Mouse (Mus musculus) forebrain, embryonic 13.5 days (tissue): ENCODE data around the gene Rnf135. TPM values are rescaled to one million over a fixed set of nuclear protein-coding genes. Genes with fewer than 3 reads are reported as not detected.
"Not testable (repeated sequence)": the region's sequence is repeated elsewhere in the genome, so short reads cannot be mapped to it uniquely, and the experiment has no call there.

Source experiments
- ATAC-seq: fragments of 200-750 bp; cut with Nextera tagmentation; 2 replicates; pipeline ENCODE4 v1.8.0; 2017
- H3K27ac ChIP-seq: fragments of 300-500 bp; sonication (generic); 2 replicates; pipeline ENCODE4 v1.5.1; 2015; ENCODE audit warnings: inconsistent platforms, mild to moderate bottlenecking, moderate library complexity
- H3K27me3 ChIP-seq: fragments of 300-500 bp; sonication (generic); 2 replicates; pipeline ENCODE4 v1.6.1; 2015; ENCODE audit warnings: mild to moderate bottlenecking, inconsistent platforms
- H3K36me3 ChIP-seq: fragments of 300-500 bp; sonication (generic); 2 replicates; pipeline ENCODE4 v1.6.1; 2015; ENCODE audit warnings: mild to moderate bottlenecking, inconsistent platforms; ENCODE audit not compliant: poor library complexity, severe bottlenecking
- H3K4me1 ChIP-seq: fragments of 300-500 bp; sonication (generic); 2 replicates; pipeline ENCODE4 v1.6.1; 2015; ENCODE audit warnings: inconsistent platforms
- H3K4me2 ChIP-seq: fragments of 300-500 bp; sonication (generic); 2 replicates; pipeline ENCODE4 v1.6.1; 2015; ENCODE audit warnings: inconsistent platforms, mild to moderate bottlenecking, moderate library complexity
- H3K4me3 ChIP-seq: fragments of 300-500 bp; sonication (generic); 2 replicates; pipeline ENCODE4 v1.5.1; 2015; ENCODE audit warnings: mild to moderate bottlenecking, inconsistent platforms
- H3K9ac ChIP-seq: fragments of 300-500 bp; sonication (generic); 2 replicates; pipeline ENCODE4 v1.6.1; 2015; ENCODE audit warnings: mild to moderate bottlenecking, inconsistent platforms
- H3K9me3 ChIP-seq: fragments of 300-500 bp; sonication (generic); replicated peaks from 2 replicates; pipeline ENCODE4 v1.6.1; 2016; ENCODE audit warnings: inconsistent platforms
- WGBS: fragments of 180-500 bp; shearing (Covaris S2); methylation state at CpG from one replicate; pipeline ENCODE4 v1.1.7; 2015; 5-methylcytosine and 5-hydroxymethylcytosine counted together
- polyA plus RNA-seq: library from polyadenylated mRNA; unstranded; fragments of >200 nt; fragmentation: Nextera tagmentation; extraction: Ambion mirVana; gene quantifications from 2 replicates; pipeline ENCODE4 v1.2.1, GENCODE M21; 2015

The Rnf135 gene
- polyA plus RNA-seq, 1 experiment from 2014 or later: 2.6 TPM

- peak within 1 kb of the TSS; percentile 95 for H3K27ac ChIP-seq
- peak within 1 kb of the TSS; percentile 75 for H3K4me2 ChIP-seq
- WGBS: 0% methylated on average over 74 of the region's 78 CpGs
- no peaks in the 10 kb centered on the region for H3K9me3 ChIP-seq
- H3K4me1 ChIP-seq: peaks cover 16% of the 10 kb centered on the region
- peak within 1 kb of the TSS; percentile 90 for H3K9ac ChIP-seq
- H3K27me3 ChIP-seq: no peaks in the 10 kb centered on the region
- peaks cover 10% of the 10 kb centered on the region for H3K36me3 ChIP-seq
- peak; percentile 96 for ATAC-seq
- H3K4me3 ChIP-seq: peak within 1 kb of the TSS; percentile 96
Observed at GRCm38 (mm10) chr11:80208860-80209800, 25.5 kb downstream of the Rnf135 start, which contains the start of gene Rhot1. TSS of gene Rhot1 (plus strand) at chr11:80209019.

- no peak overlapping the region for H3K27ac ChIP-seq
- H3K4me2 ChIP-seq: peak overlapping the region; percentile 75
- H3K9ac ChIP-seq: peak overlapping the region; percentile 90; the same call in 1 of the 2 replicates
- no peak for ATAC-seq
- no peaks in the 10 kb centered on the region for H3K9me3 ChIP-seq
- peak overlapping the region; percentile 96 for H3K4me3 ChIP-seq
- peaks cover 19% of the 10 kb centered on the region for H3K36me3 ChIP-seq
- WGBS: 49% methylated on average over 6 of the region's 6 CpGs
- H3K4me1 ChIP-seq: peaks cover 16% of the 10 kb centered on the region
- no peaks in the 10 kb centered on the region for H3K27me3 ChIP-seq
Observed at GRCm38 (mm10) chr11:80210321-80210720, 26.7 kb downstream of the Rnf135 start.

GRCm38 (mm10) chr11:80212282-80212681 lies 28.6 kb downstream of the Rnf135 start:
- H3K27ac ChIP-seq: no peak overlapping the region
- no peaks in the 10 kb centered on the region for H3K9me3 ChIP-seq
- peaks cover 16% of the 10 kb centered on the region for H3K4me1 ChIP-seq
- no peak for ATAC-seq
- peaks cover 21% of the 10 kb centered on the region for H3K36me3 ChIP-seq
- WGBS: 95% methylated on average over 2 of the region's 2 CpGs
- H3K27me3 ChIP-seq: no peaks in the 10 kb centered on the region
- H3K4me3 ChIP-seq: no peak overlapping the region
- H3K9ac ChIP-seq: no peak overlapping the region
- H3K4me2 ChIP-seq: no peak overlapping the region

GRCm38 (mm10) chr11:80215291-80215690 lies 31.6 kb downstream of the Rnf135 start:
- Histone ChIP-seq H3K4me3 (no peak overlapping the region), H3K9ac (no peak overlapping the region), H3K27me3 (no peaks in the 10 kb centered on the region), H3K4me1 (peaks cover 8% of the 10 kb centered on the region), H3K9me3 (no peaks in the 10 kb centered on the region), H3K4me2 (no peak overlapping the region), H3K36me3 (peaks cover 26% of the 10 kb centered on the region), H3K27ac (no peak overlapping the region)
- ATAC-seq: no peak
- 90% methylated on average over 3 of the region's 3 CpGs for WGBS

GRCm38 (mm10) chr11:80218657-80219293 lies 35.1 kb downstream of the Rnf135 start:
- Histone ChIP-seq H3K4me3 (no peak overlapping the region), H3K4me2 (no peak overlapping the region), H3K4me1 (no peaks in the 10 kb centered on the region), H3K9ac (no peak overlapping the region), H3K27ac (no peak overlapping the region), H3K36me3 (peaks cover 45% of the 10 kb centered on the region), H3K9me3 (no peaks in the 10 kb centered on the region), H3K27me3 (no peaks in the 10 kb centered on the region)
- ATAC-seq: no peak
- whole genome bisulfite sequencing: 87% methylated on average over 11 of the region's 11 CpGs

- H3K4me2 ChIP-seq, H3K9me3 ChIP-seq, H3K27ac ChIP-seq, ATAC-seq, H3K27me3 ChIP-seq, H3K4me3 ChIP-seq, H3K4me1 ChIP-seq, H3K9ac ChIP-seq: not testable (repeated sequence)
- WGBS: 86% methylated on average over 5 of the region's 5 CpGs
- peaks cover 66% of the 10 kb centered on the region for H3K36me3 ChIP-seq
Observed at GRCm38 (mm10) chr11:80230066-80230465, 46.4 kb downstream of the Rnf135 start.

- Histone ChIP-seq H3K27me3 (no peaks in the 10 kb centered on the region), H3K27ac (no peak overlapping the region), H3K9ac (no peak overlapping the region), H3K36me3 (peaks cover 49% of the 10 kb centered on the region), H3K4me1 (no peaks in the 10 kb centered on the region), H3K4me3 (no peak overlapping the region), H3K9me3 (no peaks in the 10 kb centered on the region), H3K4me2 (no peak overlapping the region)
- WGBS: 92% methylated on average over 3 of the region's 3 CpGs
- no peak for ATAC-seq
Observed at GRCm38 (mm10) chr11:80237278-80237677, 53.6 kb downstream of the Rnf135 start.

- H3K27ac ChIP-seq: no peak overlapping the region
- no peak overlapping the region for H3K4me2 ChIP-seq
- H3K27me3 ChIP-seq: no peaks in the 10 kb centered on the region
- H3K4me1 ChIP-seq: no peaks in the 10 kb centered on the region
- no peaks in the 10 kb centered on the region for H3K9me3 ChIP-seq
- H3K9ac ChIP-seq: no peak overlapping the region
- no peak overlapping the region for H3K4me3 ChIP-seq
- 85% methylated on average over 4 of the region's 4 CpGs for WGBS
- no peak for ATAC-seq
- peaks cover 50% of the 10 kb centered on the region for H3K36me3 ChIP-seq
Observed at GRCm38 (mm10) chr11:80238306-80238705, 54.7 kb downstream of the Rnf135 start.

GRCm38 (mm10) chr11:80247026-80247425 lies 63.4 kb downstream of the Rnf135 start:
- H3K4me1 ChIP-seq: no peaks in the 10 kb centered on the region
- no peak overlapping the region for H3K4me3 ChIP-seq
- no peaks in the 10 kb centered on the region for H3K27me3 ChIP-seq
- H3K36me3 ChIP-seq: peaks cover 85% of the 10 kb centered on the region
- ATAC-seq: no peak
- H3K9me3 ChIP-seq: no peaks in the 10 kb centered on the region
- H3K9ac ChIP-seq: no peak overlapping the region
- H3K27ac ChIP-seq: no peak overlapping the region
- no peak overlapping the region for H3K4me2 ChIP-seq

GRCm38 (mm10) chr11:80248531-80248930 lies 64.9 kb downstream of the Rnf135 start:
- no peak for ATAC-seq
- Histone ChIP-seq H3K4me3 (no peak overlapping the region), H3K9me3 (no peaks in the 10 kb centered on the region), H3K27me3 (no peaks in the 10 kb centered on the region), H3K36me3 (peaks cover 80% of the 10 kb centered on the region), H3K4me2 (no peak overlapping the region), H3K9ac (no peak overlapping the region), H3K4me1 (no peaks in the 10 kb centered on the region), H3K27ac (no peak overlapping the region)
- 91% methylated on average over 3 of the region's 3 CpGs for WGBS
